Mouse (Mus musculus) adrenal gland (tissue): ENCODE measurements around the gene Rnf126.

Experiments
- intact Hi-C: fragments of 180-260 bp; cut with DNase I; formaldehyde crosslinking; loops from one replicate; pipeline ENCODE4 v1.15.1; 2025

The Rnf126 gene

DNA sequence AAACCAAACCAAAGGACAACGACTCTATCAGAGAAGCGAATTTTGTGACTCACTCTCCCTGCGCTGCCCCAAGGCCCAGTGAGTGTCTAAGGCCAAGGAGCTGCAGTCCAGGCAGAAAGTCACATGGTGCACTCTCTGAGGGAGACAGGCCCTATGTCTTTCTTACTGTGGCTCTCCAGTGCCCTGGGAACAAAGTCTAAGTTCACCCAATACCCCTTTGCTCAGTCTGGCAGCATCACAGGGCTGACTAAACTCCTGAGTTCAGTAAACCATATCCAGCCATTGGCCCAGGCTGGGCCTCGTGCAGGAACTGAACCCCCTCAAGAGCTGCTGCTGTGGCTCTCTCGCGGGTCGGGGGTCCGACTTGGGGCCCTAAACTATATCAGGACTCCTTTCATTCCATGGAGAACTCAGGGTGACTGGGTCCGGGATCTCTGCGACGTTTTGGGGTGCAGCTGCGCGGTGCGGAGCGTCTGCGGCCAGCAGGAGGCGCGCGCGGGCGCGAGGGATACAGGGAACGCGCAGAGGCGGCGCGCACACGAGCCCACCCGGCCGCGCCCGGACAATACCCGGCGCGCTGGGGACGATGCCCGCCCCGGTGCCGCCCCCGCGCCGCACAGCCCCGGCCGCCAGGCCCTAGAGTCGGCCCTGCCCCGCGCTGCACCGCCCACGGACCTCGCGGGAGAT, 26.4 kb upstream of the Rnf126 start, which contains the start of gene Palm:
Palm (plus strand) TSS at position 522 of the 687 bp plus-strand sequence.
- intact Hi-C loops, result loop anchor here (1.0 kb wide), 1 partner anchor 18 kb away; no protein-coding TSS in a partner anchor

DNA sequence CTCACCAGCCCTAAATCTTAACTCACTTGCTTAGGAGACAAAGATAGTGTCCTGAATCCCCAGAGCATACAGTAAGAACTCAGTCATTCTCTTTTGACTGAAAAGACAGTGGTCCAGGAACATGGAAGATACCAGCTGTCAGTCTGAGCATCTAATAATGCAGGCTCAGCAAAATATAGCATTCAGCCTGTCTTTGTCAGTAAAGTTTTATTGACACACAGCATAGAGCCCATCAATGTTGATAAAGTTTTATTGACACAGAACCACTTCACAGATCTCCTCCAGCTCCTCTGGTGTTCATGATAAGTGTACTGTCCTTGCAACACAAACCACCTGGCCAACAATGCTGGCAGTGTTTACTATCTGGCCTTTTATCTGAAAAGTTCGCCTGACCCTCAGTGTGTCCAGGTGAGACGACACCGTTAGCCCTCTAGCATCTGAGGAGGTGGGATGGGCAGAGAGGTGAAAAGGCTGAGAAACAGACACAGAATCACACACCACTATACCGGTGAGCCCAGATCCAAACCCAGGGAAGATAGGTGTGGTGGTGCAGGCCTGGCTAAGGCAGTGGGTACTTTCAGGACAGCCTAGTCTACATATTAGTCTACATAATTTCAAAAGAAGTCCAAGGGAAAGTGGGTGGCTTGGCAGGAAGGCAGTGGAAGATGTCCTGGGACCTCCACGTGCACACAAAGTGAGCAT, 25.7 kb upstream of the Rnf126 start:
- intact Hi-C loops, result loop anchor here (1.0 kb wide), 1 partner anchor 19 kb away; no protein-coding TSS in a partner anchor

DNA sequence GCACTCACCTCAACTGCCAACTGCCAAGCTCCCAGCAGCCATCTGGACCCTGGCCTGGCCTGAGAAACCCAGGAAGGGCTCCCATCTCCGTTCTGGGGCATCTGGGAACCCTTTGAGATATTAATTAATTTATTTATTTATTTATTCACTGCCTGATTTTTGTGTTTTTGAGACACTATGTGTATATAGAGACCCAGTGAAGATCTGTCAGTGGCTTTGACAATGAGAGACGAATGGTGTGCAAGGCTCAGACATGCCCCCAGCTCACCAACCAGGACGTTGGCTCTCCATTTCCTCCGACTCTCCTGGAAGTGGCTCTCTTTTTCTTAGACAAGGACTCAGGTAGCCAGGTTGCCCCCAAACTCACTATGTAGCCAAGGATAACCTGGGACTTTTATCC, 24.1 kb upstream of the Rnf126 start, which contains the start of gene Prss57:
Prss57 (minus strand) TSS at position 101 of the 400 bp plus-strand sequence.
- intact Hi-C loops, result no loop called here

DNA sequence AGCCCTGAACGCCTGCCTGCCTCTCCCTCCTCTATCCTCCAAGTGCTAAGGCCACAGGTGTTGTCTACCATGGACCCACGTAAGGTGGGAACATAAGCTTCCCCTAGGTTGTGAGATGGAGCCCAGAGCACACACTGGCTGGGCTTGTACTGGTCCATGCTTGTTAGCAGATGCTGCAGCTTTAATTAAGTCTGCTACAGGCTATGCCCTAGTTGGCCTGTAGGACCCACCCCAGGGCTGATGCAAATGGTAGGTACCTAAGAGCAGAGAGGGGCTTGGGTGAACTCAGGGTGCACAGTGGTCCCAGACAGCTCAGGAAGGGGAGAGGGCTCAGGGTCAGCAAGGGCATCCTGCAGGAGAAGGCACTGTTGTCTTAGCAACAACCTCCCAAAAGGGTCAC, 22.8 kb upstream of the Rnf126 start:
- intact Hi-C loops, result loop anchor here (5.0 kb wide), 1 partner anchor 92 kb away; no protein-coding TSS in a partner anchor

DNA sequence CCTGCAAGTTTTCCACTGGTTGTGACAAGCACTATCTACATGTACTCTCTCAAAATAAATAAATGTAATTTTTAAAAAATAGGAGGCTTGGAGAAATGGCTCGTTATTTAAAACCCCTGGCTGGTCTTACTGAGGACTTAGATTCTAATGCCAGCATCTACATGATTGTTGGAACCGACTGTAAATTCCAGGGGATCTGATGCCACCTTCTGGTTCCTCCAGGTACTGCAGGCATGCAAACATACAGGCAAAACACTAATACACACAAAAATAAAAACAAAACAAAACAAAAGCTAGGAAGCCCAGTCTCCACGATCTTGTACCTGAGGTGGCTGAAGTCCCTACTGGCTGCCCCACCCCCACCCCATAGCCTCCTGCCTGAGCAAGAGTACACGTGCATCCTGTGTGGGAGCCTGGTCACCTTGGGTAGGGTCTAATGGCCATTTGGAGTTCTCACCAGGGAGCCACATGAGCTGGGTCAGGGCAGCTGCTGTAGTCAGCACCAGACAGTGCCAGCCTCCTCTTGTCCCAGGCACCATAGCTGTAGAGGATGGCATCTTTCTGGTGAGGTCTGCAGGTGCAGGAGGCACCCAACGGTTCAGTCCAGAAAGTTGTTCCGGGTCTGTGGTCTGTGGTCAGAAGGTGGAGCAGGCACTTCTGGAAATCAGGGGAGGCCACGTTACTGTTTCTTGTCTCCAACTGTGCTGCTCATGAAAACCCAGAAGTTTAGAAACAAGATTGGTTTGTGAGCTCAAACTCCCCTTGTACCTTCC, 21.8 kb upstream of the Rnf126 start:
- intact Hi-C loops, result loop anchor here (5.0 kb wide), 1 partner anchor 91 kb away; no protein-coding TSS in a partner anchor

DNA sequence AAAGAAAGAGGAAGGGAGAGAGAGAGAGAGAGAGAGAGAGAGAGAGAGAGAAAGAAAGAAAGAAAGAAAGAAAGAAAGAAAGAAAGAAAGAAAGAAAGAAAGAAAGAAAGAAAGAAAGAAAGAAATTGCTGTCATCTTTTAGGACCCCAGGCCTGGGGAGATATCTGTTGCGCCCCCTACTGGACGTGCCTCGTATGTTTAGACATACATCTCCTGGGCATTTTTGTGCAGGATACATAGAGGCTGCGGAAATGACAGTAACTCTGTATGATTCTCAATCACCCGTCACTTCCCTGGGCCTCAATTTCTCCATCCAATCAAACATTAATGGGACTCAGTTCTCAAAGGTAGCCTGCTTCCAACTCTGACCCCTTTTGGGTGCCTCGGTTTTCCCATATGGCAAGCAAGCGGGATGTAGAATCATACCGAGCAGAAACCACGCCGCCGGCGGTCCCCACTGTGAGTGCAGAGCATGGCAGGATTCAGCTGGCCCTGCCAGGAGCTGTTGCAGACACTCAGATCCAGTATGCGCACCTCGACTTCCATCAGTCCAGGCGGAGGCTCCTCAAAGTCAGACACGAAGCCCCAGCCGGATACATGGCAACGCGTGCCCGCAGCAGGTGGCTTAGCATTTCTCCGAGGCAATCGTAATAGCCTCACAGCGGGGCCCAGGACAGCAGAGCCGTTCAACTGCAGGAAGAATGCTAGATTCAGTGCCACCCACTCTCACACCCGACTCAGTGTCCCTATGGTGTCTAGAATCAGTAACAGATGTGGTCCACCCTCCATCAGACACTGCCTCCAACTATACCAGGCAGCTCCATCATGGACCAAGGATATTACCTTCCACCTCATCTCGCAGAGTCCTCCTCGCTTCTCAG, 17.4 kb upstream of the Rnf126 start:
- intact Hi-C loops, result loop anchor here (5.0 kb wide), 2 partner anchors 38 to 77 kb away; partner anchors contain the start of gene Misp

DNA sequence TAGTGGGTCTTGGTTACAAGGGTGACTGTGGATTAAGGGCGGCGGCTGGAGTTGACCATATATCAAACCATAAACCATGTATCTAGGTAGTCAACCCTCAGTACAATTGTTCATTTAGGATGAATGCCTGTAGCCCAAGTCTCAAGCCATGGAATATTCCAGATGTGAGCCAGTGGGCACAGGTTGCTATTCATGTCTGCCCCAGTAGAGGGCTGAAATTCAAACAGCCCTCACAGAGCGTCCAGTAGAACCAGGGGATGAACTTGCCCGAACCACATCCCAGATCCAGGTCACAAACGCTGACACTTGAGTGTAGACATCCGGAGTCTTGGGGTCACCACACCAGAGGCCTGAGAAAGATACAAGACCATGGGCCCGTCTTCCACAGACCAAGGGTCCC, 16.3 kb upstream of the Rnf126 start:
- intact Hi-C loops, result loop anchor here (5.0 kb wide), 2 partner anchors 39 to 76 kb away; partner anchors contain the start of gene Misp

DNA sequence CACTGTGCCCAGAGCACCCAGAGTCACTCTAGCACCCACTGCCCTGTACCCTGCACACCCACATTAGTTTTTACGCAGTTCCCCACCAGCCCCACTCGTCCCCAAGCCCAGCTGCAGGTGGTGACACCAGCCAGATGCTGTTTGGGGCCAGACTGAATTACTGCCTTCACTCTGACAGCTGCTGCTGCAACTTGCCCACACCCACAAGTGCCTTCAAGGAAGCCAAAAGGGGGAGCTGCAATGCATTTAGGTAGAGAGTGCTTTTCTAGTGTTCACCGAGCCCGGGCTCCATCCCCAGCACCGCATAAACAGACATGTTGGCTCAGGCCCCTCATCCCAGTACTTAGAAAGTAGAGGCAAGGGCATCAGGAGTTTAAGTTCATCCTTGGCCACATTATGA, 15.2 kb upstream of the Rnf126 start:
- intact Hi-C loops, result loop anchor here (5.0 kb wide), 2 partner anchors 40 to 75 kb away; partner anchors contain the start of gene Misp

DNA sequence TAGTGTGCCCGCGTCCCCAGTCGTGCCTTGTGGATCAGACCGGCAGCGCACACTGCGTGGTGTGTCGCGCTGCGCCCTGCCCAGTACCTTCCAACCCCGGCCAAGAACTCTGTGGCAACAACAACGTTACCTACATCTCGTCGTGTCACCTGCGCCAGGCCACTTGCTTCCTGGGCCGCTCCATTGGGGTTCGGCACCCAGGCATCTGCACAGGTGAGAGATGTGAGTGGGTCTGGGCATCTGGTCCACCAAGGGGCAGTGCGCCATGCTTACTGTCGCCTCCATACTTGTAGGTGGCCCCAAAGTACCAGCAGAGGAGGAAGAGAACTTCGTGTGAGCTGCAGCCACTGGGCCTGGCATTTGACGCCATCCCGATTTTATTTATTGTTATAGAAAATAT, 14.4 kb upstream of the Rnf126 start:
- intact Hi-C loops, result loop anchor here (5.0 kb wide), 2 partner anchors 41 to 74 kb away; partner anchors contain the start of gene Misp

DNA sequence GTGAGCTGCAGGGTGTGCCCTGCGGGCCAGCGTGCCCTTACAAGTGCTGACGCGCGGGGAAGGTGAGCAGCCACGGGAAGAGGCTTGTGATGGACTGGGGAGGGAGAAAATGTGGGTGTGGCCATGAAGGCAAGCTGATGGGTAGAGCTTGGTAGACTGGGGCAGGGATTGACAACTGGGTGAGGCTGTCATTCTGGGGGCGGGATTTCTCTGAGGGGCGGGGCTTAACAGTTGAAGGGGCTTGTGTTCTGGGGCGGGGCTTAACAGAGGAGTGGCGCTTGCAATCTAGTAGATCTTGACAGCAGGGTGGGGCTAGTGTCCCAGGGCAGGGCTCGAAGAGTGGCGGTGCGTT, 13.9 kb upstream of the Rnf126 start:
- intact Hi-C loops, result loop anchor here (5.0 kb wide), 2 partner anchors 42 to 73 kb away; partner anchors contain the start of gene Misp

DNA sequence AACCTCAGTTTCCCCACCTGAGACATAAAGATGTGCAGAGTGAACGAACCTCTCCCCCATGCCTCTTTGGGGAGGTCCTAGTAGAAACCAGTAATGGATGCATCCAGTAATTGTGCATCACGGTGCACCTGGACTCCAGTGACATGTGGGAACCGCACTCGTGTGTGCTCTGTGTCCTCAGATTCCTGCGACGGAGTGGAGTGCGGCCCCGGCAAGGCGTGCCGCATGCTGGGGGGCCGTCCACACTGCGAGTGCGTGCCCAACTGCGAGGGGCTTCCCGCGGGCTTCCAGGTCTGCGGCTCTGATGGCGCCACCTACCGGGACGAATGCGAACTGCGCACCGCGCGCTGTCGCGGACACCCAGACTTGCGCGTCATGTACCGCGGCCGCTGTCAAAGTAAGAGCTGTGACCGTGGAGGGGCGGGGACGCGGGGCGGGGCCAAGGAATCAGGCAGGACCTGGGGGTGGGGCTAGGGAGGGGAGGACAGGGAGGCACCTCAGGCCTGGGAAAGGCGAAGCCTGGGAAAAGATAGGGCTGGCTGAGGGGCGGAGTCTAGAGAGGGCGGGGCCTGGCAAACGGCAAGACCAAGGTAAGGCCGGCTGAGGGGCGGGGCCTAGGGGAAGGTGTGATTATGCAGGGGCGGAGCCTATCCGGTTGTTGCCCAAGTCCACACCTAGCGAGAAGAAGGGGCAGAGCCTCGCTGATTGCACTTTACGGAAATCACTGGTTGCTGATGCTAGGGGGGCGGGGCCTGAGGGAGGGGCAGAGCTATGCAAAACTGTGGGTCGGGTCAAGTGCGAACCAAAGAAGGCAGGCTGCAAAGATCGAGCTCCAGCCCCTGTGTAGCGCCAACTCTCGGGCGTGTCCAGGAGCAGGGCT, 13.3 kb upstream of the Rnf126 start:
- intact Hi-C loops, result loop anchor here (5.0 kb wide), 2 partner anchors 42 to 73 kb away; partner anchors contain the start of gene Misp

DNA sequence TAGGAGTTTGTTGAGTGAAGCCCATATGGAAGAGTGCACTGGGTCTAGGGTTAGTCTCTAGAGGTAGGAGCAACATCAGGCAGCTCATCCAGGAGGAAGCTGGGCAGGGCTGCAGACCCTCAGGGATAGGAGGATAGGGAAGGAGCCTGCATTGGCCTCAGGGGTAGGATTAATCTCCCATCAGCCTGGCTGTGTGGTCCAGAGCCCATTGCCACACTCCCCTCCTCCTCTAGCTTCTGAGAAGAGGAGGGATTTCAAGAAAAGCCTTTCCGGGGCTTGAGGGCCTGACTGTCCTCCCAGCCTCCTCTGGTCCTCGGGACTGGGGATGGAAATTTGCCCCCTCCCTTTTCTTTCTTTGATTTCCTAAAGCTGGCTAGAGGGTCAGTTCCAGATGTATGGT, 12.4 kb upstream of the Rnf126 start:
- intact Hi-C loops, result no loop called here

DNA sequence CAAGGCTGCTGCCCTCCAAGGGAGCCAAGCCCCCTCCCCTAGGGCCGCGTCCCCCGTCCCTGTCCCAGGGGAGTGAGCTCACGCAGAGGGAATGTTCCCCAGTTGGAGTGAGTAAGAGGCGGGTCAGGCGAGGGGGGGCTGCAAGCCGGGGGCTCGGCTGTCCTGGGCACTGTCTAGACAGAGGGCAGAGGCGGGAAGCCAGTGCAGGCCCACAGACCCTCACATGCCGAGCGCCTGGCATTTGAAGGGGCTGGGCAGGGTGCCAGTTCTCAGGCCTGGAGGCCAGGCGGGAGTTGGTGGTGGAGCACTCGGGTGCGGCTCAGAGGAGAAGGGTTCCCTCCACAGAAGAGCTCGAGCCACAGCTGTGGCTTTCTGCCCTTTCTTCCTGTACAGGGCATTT, 11.3 kb upstream of the Rnf126 start:
- intact Hi-C loops, result no loop called here

DNA sequence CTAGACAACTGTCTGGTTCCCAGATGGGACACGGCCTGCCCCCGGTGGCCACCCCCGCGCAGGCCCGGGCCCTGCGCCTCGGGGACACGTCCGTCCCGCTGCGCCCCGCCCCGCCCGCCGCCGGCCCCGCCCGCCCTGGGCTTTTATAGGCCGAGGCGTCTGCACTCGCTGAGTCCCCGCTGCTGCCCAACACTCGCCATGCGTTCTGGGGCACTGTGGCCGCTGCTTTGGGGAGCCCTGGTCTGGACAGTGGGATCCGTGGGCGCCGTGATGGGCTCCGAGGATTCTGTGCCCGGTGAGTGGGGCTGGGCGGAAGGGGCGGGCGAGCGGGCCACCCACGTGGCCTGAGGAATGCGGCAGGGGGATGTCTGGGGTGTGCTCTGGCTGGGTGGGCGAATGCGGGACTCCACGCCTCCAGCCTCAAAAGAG, 10.4 kb upstream of the Rnf126 start, which contains the start of gene Fstl3:
Fstl3 (plus strand) TSS at position 170 of the 429 bp plus-strand sequence.
- intact Hi-C loops, result no loop called here

DNA sequence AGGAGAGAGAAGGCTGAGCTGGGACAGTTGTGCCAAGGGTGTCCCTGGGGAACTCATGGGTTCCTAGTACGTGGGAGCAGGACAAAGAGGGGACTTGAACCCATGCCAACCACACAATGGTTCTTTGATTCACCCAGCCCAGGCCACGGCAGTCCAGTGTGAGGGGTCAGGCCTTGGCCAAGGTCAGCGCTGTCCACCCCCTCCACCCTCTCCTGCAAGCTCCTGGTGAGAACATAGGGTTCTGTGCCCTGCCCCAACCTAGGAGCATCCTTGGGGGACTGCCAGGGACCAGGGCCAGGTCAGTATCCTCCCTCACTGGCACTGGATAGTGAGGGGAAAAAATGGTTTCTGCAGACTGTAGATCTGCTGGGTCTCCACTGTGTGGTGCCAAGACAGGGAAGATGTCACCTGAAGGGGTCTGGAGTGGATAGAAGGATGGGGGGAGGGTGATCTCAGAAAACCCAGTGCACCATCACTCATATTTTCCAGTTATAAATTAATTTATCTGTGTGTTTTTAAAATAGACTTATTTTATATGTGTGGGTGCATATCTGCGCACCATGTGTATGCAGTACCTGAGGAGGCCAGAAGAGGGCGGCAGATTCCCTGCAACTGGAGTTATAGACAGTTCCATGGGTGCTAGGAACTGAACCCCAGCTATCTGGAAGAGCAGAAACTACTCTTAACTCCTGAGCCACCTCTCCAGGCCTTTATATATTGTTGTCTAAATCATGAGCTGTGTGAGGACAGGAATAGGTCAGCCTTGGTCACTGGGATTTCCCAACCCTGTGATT, 7.9 kb upstream of the Rnf126 start:
- intact Hi-C loops, result loop anchor here (5.0 kb wide), 1 partner anchor 38 kb away; no protein-coding TSS in a partner anchor

DNA sequence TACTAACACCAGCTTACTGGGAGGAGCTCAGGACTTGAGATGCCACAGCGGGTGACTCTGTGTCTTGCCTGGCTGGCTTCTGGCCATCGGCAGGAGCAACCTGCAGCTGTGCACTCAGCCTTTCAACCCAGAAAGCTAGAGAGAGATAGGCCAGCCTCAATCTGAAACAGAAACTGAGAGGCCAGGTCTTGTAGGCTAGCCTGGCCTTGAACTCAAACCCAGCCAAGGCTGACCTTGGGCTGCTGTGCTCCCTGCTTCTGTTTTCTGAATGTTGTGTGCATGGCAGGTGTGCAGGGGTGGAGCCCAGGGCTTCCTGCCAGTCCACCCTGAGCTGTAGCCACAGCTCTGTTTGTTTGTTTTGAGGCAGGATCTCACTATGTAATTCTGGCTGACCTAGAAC, 6.5 kb upstream of the Rnf126 start:
- intact Hi-C loops, result loop anchor here (5.0 kb wide), 1 partner anchor 39 kb away; no protein-coding TSS in a partner anchor

DNA sequence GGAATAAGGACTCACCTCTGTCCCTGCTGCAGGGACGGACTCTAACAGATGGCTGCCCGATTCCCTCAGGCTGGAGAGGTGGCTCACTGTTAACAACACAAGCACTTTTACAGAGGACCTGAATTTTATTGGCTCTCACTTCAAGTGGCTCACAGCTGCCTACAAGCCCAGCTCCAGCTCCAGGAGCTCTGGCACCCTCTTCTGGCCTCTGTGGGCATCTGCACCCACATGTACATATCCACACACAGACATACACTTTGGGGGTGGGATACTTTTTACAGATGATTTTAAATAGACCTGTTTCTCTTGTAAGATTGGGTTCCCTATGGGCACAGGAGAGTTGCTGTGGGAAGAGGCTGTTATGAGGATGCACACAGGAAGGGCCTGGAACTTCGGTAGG, 5.6 kb upstream of the Rnf126 start:
- intact Hi-C loops, result loop anchor here (5.0 kb wide), 1 partner anchor 40 kb away; no protein-coding TSS in a partner anchor

DNA sequence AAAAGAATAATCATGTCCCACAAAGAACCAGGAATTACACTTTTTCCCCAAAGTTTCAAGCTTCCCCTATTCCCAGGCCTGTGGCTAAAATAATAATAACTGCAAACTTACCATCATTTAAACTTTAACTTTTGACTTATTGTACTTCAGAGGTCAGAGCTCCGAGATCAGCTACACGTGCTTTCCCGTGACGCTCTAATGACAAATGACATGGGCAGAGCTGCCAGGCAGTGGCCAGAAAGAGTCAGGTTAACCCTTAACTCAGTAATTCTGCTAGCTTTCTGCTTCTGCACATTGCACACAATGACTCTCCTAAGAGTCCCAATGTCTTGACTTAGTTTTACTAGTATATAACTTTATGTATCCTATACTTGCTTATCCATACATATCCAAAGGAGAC, 2.6 kb upstream of the Rnf126 start:
- intact Hi-C loops, result no loop called here
